Mouse (Mus musculus): ENCODE measurements at regions not wholly inside any gene's neighbourhood (a gene's known extent, or its start where the extent isn't known, plus 50 kb on each side); places are given as distances from the start of the nearest gene placed in this dataset.
A peak's percentile ranks its signal among the peaks of the same experiment; 100 is the strongest.

DNA sequence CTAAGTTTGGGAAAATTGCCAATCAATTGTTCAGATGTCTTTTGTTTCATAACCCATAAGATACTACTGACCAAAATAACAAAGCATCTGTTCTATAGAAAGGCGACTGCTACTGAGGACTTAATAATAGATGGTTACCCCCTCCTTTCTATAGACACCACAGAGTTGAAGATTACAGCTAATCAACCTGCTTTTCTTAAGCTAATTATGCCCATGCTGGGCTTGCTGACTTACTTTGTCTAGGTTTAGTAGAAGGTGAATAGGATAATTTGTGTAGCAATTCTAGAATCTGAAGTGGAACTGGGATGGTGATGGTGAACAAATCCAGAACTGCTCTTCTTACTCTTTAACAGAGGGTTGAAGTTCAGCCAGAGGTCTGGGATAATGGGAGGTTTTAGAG lies 53.8 kb upstream of the Tbx18 start:
- 83% methylated on average over 1 of the region's 1 CpGs for WGBS
- no peak for DNase-seq (ENCODE audit: low spot score)
- no peaks in the 10 kb centered on the region for H3K36me3 ChIP-seq

DNA sequence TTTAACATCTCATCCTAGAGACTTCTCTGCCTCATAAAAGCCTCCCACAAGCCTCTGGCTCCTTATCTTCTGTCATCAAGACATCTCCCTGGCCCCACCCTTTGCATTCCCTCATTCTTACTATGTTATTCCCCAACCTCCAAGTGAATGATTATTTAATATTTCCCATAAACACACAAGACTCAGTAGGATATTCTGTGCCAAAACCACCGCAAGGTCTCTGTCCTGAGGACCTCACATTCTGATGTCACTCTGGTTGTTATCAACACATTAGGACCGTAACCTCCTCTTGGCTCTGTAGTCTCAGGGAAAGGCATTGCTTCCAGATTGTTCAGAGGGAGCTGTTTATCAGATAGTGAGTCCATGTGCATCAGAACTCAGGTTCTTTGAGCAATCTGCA lies 80.7 kb upstream of the Tbx18 start:
- DNase-seq (ENCODE audit: low spot score), result no peak
- 87% methylated on average over 2 of the region's 2 CpGs for WGBS
- no peaks in the 10 kb centered on the region for H3K27me3 ChIP-seq (ENCODE audit: low read depth, poor library complexity, severe bottlenecking)

More for the DNA sequence above, 53.8 kb upstream of the Tbx18 start:
- no peaks in the 10 kb centered on the region for H3K4me1 ChIP-seq
- H3K27ac ChIP-seq, result no peak overlapping the region
- H3K27me3 ChIP-seq (ENCODE audit: low read depth, poor library complexity, severe bottlenecking), result no peaks in the 10 kb centered on the region
- H3K4me3 ChIP-seq, result no peak overlapping the region
- no peaks in the 10 kb centered on the region for H3K9me3 ChIP-seq (replicated peaks)

DNA sequence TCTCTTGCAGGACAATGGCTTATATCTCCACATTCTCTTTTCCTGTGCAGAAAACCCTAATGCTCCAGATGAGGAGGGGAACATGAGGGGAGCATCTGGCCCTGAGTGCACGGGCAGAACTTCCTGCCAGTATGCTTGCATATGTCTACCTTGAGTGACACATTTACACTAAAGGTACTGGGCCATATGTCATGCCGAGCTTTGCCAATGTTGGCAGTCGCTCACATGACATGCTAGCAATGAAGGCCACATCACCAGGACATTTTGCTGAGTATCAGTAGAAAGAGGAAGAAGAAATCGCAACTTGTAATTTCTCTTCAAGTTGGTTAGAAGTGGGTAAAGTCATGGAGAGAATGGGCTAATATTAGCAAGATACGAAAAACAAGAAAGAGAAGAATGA lies 91.2 kb upstream of the Tbx18 start:
- no peak overlapping the region for H3K4me3 ChIP-seq
- H3K27me3 ChIP-seq (ENCODE audit: low read depth, poor library complexity, severe bottlenecking), result peaks cover 19% of the 10 kb centered on the region
- no peak for DNase-seq (ENCODE audit: low spot score)
- 89% methylated on average over 5 of the region's 5 CpGs for WGBS
- H3K4me1 ChIP-seq, result peaks cover 17% of the 10 kb centered on the region
- no peaks in the 10 kb centered on the region for H3K9me3 ChIP-seq (replicated peaks)
- H3K36me3 ChIP-seq, result no peaks in the 10 kb centered on the region
- H3K27ac ChIP-seq, result no peak overlapping the region

More for the DNA sequence above, 80.7 kb upstream of the Tbx18 start:
- no peak overlapping the region for H3K27ac ChIP-seq
- no peaks in the 10 kb centered on the region for H3K36me3 ChIP-seq
- no peaks in the 10 kb centered on the region for H3K4me1 ChIP-seq
- no peaks in the 10 kb centered on the region for H3K9me3 ChIP-seq (replicated peaks)
- no peak overlapping the region for H3K4me3 ChIP-seq

DNA sequence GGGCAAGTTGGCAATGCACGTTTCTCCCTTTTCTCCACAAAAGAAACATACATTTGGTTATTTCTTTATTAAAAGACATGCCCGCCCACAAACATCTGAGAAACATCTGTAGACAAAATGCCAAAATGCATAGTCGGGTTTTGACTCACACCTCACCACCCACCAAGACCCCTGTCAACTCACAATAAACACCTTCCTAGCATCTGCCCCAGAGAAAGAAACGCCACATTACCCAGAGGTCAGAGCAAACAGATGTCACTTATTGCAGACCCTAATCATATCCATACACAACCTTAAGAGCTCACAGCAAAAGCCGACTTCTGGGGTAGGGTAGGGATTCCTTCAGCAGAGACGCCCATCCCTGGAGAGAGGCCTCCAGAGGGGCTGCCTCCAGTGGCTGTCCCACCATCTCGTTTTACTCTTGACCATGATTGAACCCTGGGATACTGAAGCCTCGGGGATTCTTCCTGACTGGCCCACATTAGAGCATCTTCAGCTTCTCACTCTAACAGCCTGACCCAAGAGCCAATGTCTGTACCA lies 93.7 kb upstream of the Tbx18 start:
- Histone ChIP-seq H3K4me1 (peaks cover 17% of the 10 kb centered on the region), H3K36me3 (no peaks in the 10 kb centered on the region), H3K27ac (no peak overlapping the region), H3K9me3 (replicated peaks) (no peaks in the 10 kb centered on the region), H3K27me3 (ENCODE audit: low read depth, poor library complexity, severe bottlenecking) (peaks cover 19% of the 10 kb centered on the region), H3K4me3 (no peak overlapping the region)
- 27% methylated on average over 8 of the region's 8 CpGs for WGBS
- peak; percentile 76 for DNase-seq (ENCODE audit: low spot score)

DNA sequence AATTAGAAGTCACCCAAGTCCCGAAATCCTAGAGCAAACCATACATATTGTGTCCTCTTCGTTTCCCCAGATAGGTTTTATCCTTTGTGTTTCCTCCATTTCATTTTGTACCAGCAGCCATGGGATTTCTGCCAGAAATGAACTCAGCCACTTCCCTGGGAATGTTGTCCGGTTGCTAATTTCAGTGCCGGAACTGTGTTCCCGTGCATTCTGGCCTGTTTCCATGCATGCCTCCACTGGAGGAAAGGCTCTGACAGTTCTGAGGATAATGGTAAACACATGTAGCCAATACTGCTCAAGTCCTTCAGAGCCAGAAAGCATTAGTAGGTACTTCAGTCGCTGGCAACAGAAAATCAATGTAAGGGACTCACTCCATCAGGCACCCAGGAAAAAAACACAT lies 112.8 kb upstream of the Tbx18 start:
- no peaks in the 10 kb centered on the region for H3K36me3 ChIP-seq
- H3K27me3 ChIP-seq (ENCODE audit: low read depth, poor library complexity, severe bottlenecking), result no peaks in the 10 kb centered on the region
- H3K9me3 ChIP-seq (replicated peaks), result no peaks in the 10 kb centered on the region
- DNase-seq (ENCODE audit: low spot score), result peak; percentile 47
- H3K4me1 ChIP-seq, result peaks cover 10% of the 10 kb centered on the region
- H3K27ac ChIP-seq, result no peak overlapping the region
- whole genome bisulfite sequencing, result 51% methylated on average over 6 of the region's 6 CpGs
- H3K4me3 ChIP-seq, result no peak overlapping the region

DNA sequence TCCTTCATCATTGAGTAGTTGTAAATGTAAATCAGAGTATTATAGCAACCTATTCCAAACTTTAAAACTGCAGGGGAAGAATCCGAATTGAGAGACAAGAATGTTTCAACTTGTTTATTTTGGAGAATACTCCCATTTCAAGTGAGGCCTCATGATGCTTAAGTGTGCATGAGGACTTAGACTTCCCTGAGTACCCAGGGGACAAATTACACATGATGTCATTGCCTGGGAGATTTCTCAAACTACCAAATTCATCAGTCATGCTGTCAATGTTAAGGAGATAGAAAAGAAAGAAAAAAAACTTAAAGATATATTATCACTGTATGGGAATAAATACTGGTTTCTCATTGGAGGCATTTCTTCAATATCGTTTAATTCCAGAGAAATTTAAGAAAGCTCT lies 113.4 kb upstream of the Tbx18 start:
- H3K4me1 ChIP-seq, result peaks cover 12% of the 10 kb centered on the region
- H3K27me3 ChIP-seq (ENCODE audit: low read depth, poor library complexity, severe bottlenecking), result no peaks in the 10 kb centered on the region
- DNase-seq (ENCODE audit: low spot score), result no peak
- H3K27ac ChIP-seq, result no peak overlapping the region
- WGBS, result 91% methylated on average over 2 of the region's 2 CpGs
- H3K36me3 ChIP-seq, result no peaks in the 10 kb centered on the region
- no peaks in the 10 kb centered on the region for H3K9me3 ChIP-seq (replicated peaks)
- H3K4me3 ChIP-seq, result no peak overlapping the region

DNA sequence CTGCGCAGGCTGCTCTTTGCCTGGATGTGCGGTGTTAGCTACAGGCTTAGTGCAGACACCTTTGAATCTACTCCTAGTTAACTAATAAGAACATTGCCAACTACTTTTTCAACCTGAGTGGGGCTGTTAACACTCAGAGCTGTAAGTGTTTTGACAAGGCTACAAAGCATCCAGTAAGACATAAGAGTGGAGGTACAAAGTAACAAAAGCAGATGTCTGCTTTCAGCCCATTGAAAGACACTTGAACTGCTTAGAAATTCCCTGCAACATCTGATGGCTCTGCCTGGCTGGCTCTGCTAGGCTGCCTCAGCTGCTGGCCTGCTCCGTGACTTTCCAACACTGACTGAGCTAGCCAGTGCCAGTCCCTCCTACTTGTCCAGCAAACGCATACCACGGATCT lies 117.8 kb upstream of the Tbx18 start:
- WGBS, result 94% methylated on average over 5 of the region's 5 CpGs
- peaks cover 8% of the 10 kb centered on the region for H3K4me1 ChIP-seq
- no peak overlapping the region for H3K27ac ChIP-seq
- no peaks in the 10 kb centered on the region for H3K9me3 ChIP-seq (replicated peaks)
- DNase-seq (ENCODE audit: low spot score), result no peak
- H3K4me3 ChIP-seq, result no peak overlapping the region
- H3K27me3 ChIP-seq (ENCODE audit: low read depth, poor library complexity, severe bottlenecking), result no peaks in the 10 kb centered on the region
- no peaks in the 10 kb centered on the region for H3K36me3 ChIP-seq

DNA sequence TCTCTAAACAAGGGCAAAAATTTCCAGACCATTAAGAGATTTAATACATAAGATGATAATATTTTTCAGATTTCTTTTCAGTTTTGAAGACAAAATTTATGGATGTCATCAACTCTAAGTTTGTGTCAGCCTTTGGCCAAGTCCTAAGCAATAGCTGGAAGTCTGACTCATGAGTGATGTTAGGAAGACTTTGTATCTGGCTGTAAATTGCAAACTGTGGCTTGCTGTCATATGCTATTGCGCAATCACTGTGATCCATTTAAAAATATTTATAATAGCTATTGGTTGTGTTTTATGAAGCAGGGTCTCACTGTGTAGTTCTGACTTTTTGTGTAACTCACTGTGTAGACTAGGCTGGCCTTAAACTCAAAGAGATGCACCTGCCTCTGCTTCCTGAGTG lies 119.1 kb upstream of the Tbx18 start:
- Histone ChIP-seq H3K4me3 (no peak overlapping the region), H3K27me3 (ENCODE audit: low read depth, poor library complexity, severe bottlenecking) (no peaks in the 10 kb centered on the region), H3K36me3 (no peaks in the 10 kb centered on the region), H3K4me1 (peaks cover 12% of the 10 kb centered on the region), H3K9me3 (replicated peaks) (no peaks in the 10 kb centered on the region), H3K27ac (no peak overlapping the region)
- whole genome bisulfite sequencing, result 98% methylated on average over 1 of the region's 1 CpGs
- DNase-seq (ENCODE audit: low spot score), result no peak

DNA sequence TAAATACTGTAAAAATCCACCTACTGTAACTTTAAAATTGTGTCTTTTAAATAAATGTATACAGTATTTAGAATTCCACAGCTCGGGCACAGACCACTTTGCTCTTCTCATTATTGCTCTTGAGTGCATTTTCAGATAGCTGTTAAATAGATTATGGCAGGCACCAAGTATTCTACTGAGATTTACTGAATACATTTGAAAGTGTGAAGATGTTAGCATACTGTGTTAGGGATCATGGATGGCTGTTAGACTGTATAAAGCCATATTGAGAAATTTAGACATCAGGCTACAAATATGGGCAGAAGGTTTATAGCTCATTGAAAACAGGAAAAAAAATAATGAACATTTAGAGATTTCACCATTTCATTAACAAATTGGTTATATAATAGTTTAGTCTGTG lies 130.5 kb upstream of the Tbx18 start:
- Histone ChIP-seq H3K4me1 (peaks cover 21% of the 10 kb centered on the region), H3K27ac (no peak overlapping the region), H3K27me3 (ENCODE audit: low read depth, poor library complexity, severe bottlenecking) (no peaks in the 10 kb centered on the region), H3K36me3 (no peaks in the 10 kb centered on the region), H3K9me3 (replicated peaks) (no peaks in the 10 kb centered on the region), H3K4me3 (no peak overlapping the region)
- DNase-seq (ENCODE audit: low spot score), result no peak
- WGBS, result 82% methylated on average over 1 of the region's 1 CpGs

DNA sequence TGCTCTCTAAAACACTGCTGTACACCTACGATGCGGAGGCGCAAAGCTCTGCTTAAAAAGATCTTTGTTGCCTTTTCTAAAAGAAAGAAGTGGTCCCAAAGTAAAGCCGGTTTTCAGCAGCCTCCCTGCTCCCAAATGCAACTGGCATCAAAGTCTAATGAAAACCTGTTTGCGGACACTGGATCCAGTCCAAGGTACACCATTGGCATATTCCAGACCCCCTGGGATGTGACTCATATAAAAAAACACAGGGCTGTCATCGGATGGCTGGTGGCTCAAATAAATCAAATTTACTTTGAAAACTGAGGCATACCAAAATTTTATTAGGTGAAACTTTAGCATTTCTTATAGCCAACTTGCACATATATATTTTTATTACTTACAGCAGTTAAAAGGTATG lies 134.2 kb upstream of the Tbx18 start:
- no peak overlapping the region for H3K27ac ChIP-seq
- H3K4me3 ChIP-seq, result no peak overlapping the region
- no peaks in the 10 kb centered on the region for H3K36me3 ChIP-seq
- H3K27me3 ChIP-seq (ENCODE audit: low read depth, poor library complexity, severe bottlenecking), result no peaks in the 10 kb centered on the region
- DNase-seq (ENCODE audit: low spot score), result no peak
- no peaks in the 10 kb centered on the region for H3K9me3 ChIP-seq (replicated peaks)
- H3K4me1 ChIP-seq, result peaks cover 13% of the 10 kb centered on the region
- 84% methylated on average over 6 of the region's 6 CpGs for WGBS

DNA sequence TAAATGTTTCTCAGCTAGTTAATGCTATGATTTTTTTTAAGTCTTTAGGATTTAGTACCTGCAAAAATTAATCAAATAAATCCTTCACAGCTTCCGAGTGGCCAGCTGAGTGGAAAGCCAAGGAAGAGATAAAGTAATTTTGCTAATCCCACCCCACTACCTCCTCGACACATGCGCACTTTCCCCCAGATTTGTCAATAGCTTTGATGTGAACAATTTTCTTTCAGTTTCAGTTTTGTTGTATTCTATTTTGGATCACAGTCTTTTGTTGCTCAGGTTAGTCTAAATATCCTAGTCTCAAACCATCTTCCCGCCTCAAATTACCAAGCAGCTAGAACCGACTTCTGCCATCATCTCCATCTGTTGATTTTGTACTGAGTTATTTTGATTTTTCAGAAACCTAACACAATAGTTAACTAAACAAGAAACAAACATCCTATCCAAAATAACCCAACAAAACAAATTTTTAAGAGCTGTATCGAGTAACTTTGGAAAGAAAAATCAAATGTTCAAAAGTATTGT lies 141.4 kb upstream of the Tbx18 start:
- Histone ChIP-seq H3K27ac (no peak overlapping the region), H3K27me3 (ENCODE audit: low read depth, poor library complexity, severe bottlenecking) (no peaks in the 10 kb centered on the region), H3K4me3 (no peak overlapping the region), H3K9me3 (replicated peaks) (no peaks in the 10 kb centered on the region), H3K4me1 (peaks cover 4% of the 10 kb centered on the region), H3K36me3 (no peaks in the 10 kb centered on the region)
- 79% methylated on average over 6 of the region's 6 CpGs for WGBS
- DNase-seq (ENCODE audit: low spot score), result no peak

DNA sequence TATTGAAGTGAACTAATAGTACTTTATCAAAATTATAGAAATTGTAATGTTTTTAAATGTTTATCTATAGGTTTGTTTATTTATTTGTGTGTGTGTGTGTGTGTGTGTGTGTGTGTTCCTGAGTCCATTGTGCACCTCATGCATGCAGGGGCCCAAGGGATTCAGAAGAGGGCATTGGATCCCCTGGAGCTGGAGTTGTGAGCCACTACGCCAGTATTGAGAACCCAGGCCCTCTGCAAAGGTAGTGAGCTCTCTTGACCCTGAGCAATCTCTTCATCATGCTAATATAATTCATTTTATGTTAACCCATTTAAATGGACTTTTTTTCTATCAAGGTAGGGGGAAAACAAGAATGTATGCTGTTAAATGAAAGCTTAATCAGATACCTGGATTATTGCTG lies 151.5 kb upstream of the Tbx18 start:
- no peak overlapping the region for H3K4me3 ChIP-seq
- H3K4me1 ChIP-seq, result no peaks in the 10 kb centered on the region
- no peak for DNase-seq (ENCODE audit: low spot score)
- H3K9me3 ChIP-seq (replicated peaks), result no peaks in the 10 kb centered on the region; the same call in 1 of the 2 replicates
- no peaks in the 10 kb centered on the region for H3K36me3 ChIP-seq
- no peaks in the 10 kb centered on the region for H3K27me3 ChIP-seq (ENCODE audit: low read depth, poor library complexity, severe bottlenecking)
- WGBS, result 75% methylated on average over 1 of the region's 1 CpGs
- H3K27ac ChIP-seq, result no peak overlapping the region

DNA sequence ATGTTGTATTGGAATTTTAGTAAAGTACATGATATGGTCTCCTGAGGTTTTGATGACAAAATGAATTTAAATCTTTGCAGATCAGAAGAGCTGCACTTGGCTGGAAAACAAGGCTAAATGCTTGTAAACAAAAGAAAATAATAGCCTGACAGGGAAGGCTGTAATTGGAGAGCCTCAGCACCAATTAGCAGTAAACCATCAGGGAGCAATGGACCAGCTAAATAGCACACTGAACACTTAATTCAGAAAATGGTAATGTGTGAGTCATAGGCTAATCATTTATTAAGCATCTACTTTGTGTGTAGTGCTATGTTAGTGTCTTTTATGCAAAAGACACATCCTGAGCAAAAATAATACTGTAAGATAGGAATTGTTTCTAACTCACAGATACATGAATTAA lies 152.0 kb upstream of the Tbx18 start:
- no peak overlapping the region for H3K4me3 ChIP-seq
- H3K4me1 ChIP-seq, result no peaks in the 10 kb centered on the region
- no peak for DNase-seq (ENCODE audit: low spot score)
- no peaks in the 10 kb centered on the region for H3K36me3 ChIP-seq
- no peaks in the 10 kb centered on the region for H3K9me3 ChIP-seq (replicated peaks)
- H3K27me3 ChIP-seq (ENCODE audit: low read depth, poor library complexity, severe bottlenecking), result no peaks in the 10 kb centered on the region
- H3K27ac ChIP-seq, result no peak overlapping the region

DNA sequence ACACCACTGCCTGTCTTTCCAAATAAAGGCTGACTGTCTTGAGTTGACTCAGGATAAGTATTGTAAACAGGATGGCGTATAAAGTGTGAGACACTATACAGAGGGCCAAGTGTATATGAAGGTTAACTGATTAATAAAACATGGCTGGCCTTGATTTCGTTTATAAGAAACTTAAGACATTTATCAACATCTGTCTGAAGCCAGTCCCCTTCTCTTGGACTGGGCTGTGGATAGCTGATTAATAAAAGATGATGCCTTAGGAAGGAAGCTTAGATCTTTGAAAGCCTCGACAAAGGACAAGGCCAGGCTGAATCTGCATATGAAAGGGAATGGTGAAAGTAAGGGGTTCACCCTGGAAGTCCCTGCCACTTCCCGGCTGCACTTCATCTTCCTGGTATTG lies 163.0 kb upstream of the Tbx18 start:
- 46% methylated on average over 4 of the region's 4 CpGs for WGBS
- H3K27ac ChIP-seq, result no peak overlapping the region

More for the DNA sequence above, 163.0 kb upstream of the Tbx18 start:
- H3K36me3 ChIP-seq, result no peaks in the 10 kb centered on the region
- H3K4me3 ChIP-seq, result no peak overlapping the region
- no peak for DNase-seq (ENCODE audit: low spot score)
- no peaks in the 10 kb centered on the region for H3K9me3 ChIP-seq (replicated peaks)
- peaks cover 24% of the 10 kb centered on the region for H3K4me1 ChIP-seq
- H3K27me3 ChIP-seq (ENCODE audit: low read depth, poor library complexity, severe bottlenecking), result no peaks in the 10 kb centered on the region

All from limb, embryonic 10.5 days (tissue).